Mouse (Mus musculus) embryo, embryonic 10.5 days (tissue): Measurements from ENCODE around the gene Gm10382.
A peak's percentile ranks its signal among the peaks of the same experiment; 100 is the strongest.

Experiments
- DNase-seq: peaks from one replicate; pipeline ENCODE4 v3.0.0-alpha.2; 2015; ENCODE audit warnings: low spot score

The Gm10382 gene

GRCm38 (mm10) chr5:125389131-125389578 lies at the start of gene Gm10382:
Gene Gm10382 (plus strand): TSS chr5:125389322.
- DNase-seq: peak; percentile 85

GRCm38 (mm10) chr5:125339851-125340531 lies 49.1 kb upstream of the Gm10382 start:
- peak; percentile 72 for DNase-seq

GRCm38 (mm10) chr5:125340547-125341262 lies 48.4 kb upstream of the Gm10382 start, which contains the start of gene Scarb1:
Gene Scarb1 (minus strand): TSS chr5:125341094.
- peak; percentile 92 for DNase-seq

- no peak for DNase-seq
Observed at GRCm38 (mm10) chr5:125341459-125342090, 47.5 kb upstream of the Gm10382 start.

- no peak for DNase-seq
Observed at GRCm38 (mm10) chr5:125344296-125344695, 44.8 kb upstream of the Gm10382 start.

GRCm38 (mm10) chr5:125348067-125348466 lies 41.1 kb upstream of the Gm10382 start:
- no peak for DNase-seq

- peak; percentile 63 for DNase-seq
Observed at GRCm38 (mm10) chr5:125348487-125348886, 40.6 kb upstream of the Gm10382 start.

GRCm38 (mm10) chr5:125349391-125349790 lies 39.7 kb upstream of the Gm10382 start:
- DNase-seq: no peak

GRCm38 (mm10) chr5:125351057-125351456 lies 38.1 kb upstream of the Gm10382 start:
- no peak for DNase-seq

- DNase-seq: no peak
Observed at GRCm38 (mm10) chr5:125351939-125352338, 37.2 kb upstream of the Gm10382 start.

GRCm38 (mm10) chr5:125352781-125353294 lies 36.3 kb upstream of the Gm10382 start:
- DNase-seq: no peak

- DNase-seq: no peak
Observed at GRCm38 (mm10) chr5:125354885-125355492, 34.1 kb upstream of the Gm10382 start.

GRCm38 (mm10) chr5:125355650-125356049 lies 33.5 kb upstream of the Gm10382 start:
- DNase-seq: no peak

- DNase-seq: no peak
Observed at GRCm38 (mm10) chr5:125357543-125358269, 31.4 kb upstream of the Gm10382 start.

- DNase-seq: no peak
Observed at GRCm38 (mm10) chr5:125358270-125358608, 30.9 kb upstream of the Gm10382 start.

GRCm38 (mm10) chr5:125360566-125360965 lies 28.6 kb upstream of the Gm10382 start:
- DNase-seq: no peak

GRCm38 (mm10) chr5:125360981-125361510 lies 28.1 kb upstream of the Gm10382 start:
- DNase-seq: peak; percentile 33

- no peak for DNase-seq
Observed at GRCm38 (mm10) chr5:125363894-125364293, 25.2 kb upstream of the Gm10382 start.

GRCm38 (mm10) chr5:125364851-125365429 lies 24.2 kb upstream of the Gm10382 start:
- no peak for DNase-seq

- DNase-seq: no peak
Observed at GRCm38 (mm10) chr5:125368156-125368555, 21.0 kb upstream of the Gm10382 start.

GRCm38 (mm10) chr5:125368568-125368967 lies 20.6 kb upstream of the Gm10382 start:
- DNase-seq: peak; percentile 85
